Mouse (Mus musculus): ENCODE data around the gene Tial1.

Tial1 gene

GRCm38 (mm10) chr7:128461285-128462215 is at the start of gene Tial1:
TSS of gene Tial1 (minus strand) at chr7:128461717.
- DNase-seq (ENCODE audit: low read depth), result peak; percentile 100

- DNase-seq (ENCODE audit: low read depth), result no peak
Observed at GRCm38 (mm10) chr7:128504091-128504490, 42.6 kb upstream of the Tial1 start.

DNA sequence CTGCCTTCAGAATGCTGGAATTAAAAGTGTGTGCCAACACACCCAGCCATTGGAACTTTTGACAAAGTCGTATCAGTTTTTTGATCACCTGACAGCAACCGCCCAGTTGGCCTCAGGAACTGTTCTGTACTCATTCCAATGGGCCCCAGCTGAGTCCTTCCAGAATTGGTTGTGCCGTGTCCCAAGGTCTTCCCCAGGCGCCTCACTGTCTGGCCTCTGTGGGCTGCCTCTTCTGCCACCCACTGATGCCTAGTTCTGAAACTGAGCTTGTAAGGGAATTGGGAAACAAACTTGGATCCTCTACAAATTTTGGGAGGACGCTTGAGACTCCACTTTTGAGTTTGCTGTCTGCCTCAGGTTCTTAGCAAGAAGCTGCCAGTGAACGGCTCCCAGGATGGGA is 38.3 kb upstream of the Tial1 start:
- no peak for DNase-seq (ENCODE audit: low read depth)

- peak; percentile 30 for DNase-seq (ENCODE audit: low read depth)
Observed at GRCm38 (mm10) chr7:128494546-128494945, 33.0 kb upstream of the Tial1 start.

DNA sequence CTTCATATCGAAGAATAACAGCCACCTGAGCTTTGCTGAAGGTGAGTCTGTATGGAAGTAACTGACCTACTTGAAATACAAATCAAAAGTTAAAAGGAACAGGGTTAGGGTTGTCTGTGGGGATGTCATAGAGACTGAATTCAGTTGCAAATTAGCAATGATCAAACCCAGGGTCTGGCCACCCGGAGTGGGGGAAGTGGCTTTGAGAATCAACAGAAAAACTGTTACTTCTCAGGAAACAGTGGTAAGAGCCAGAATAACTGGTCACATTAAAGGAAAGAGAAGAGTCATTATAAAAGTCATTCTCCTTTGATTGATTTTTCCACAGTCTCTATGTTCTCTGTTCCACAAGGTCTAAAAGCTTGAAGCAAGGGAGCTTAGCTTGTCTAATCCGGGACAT is 27.5 kb upstream of the Tial1 start:
- DNase-seq (ENCODE audit: low read depth), result no peak

GRCm38 (mm10) chr7:128474322-128474721 is 12.8 kb upstream of the Tial1 start:
- DNase-seq (ENCODE audit: low read depth), result peak; percentile 65

- DNase-seq (ENCODE audit: low read depth), result peak; percentile 78
Observed at GRCm38 (mm10) chr7:128462406-128462805, 889 bp upstream of the Tial1 start.

DNA sequence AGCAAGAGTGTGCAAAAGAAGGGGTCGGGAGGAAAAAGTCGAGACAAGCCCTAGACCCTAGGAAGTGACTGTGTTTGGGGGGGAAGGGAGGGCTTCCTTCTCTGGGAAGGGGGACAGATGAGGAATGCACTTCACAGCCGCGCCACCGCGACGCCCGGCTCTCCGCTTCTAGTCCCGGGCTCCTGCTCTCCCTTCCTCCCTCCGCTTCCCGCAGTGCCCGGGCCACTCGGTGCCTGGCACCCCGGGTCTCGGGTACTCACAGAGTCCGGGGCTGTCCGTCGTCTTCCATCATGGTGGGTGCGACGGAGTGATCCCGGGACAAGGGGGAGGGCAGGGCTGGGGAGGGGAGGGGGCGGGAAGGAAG is 670 bp downstream of the Tial1 start:
- DNase-seq (ENCODE audit: low read depth), result peak; percentile 38

DNA sequence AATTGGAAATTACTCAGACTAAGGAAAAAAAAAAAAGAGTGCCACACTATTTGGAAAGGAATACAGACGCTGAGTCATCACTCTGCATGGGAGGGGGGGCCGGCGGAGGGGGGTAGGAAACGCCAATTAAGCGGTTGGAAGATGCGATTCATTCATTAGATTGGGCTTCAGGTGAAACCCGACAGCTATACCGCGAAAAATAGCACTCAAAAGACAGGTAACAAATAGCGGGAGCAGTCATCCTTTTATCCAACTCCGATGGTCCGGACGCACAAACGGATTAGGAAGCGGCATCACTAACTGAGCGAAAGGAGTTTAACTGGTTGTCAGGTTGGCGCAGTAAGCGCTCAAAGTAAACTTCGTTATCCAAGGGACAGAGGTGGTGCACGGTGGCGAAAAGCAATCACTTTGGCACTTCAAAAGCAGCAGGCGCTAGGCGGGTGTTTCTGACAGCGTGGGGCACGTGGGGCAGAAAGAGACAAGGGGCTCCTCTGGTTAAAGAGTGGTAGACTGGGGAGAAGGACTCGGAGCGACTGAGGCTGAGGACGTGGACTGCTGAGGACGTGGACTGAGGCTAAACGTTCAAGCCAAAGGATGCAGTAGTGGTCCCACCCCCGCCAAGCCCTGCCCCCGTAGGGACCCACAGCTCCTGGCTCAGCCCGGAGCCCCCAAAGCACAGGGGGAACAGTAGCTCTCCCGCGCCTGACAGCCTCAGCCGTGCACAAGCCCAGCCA is 1.2 kb downstream of the Tial1 start:
- DNase-seq (ENCODE audit: low read depth), result peak; percentile 66

DNA sequence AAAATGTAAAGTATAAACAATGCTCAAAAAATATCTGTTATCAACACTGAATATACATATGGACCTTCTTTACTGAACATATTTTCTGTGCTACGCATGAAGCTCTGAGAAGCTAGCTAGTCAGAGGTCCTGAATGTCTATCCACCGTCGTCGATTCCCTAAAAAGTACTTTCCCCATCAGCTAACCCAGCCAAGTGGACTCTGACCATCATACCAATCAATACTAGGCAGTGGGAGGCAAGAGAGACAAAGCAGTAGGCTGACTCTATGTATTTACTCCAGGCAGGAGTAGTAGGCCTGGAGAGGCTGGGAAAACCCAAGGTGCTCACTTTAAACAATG is 1.8 kb downstream of the Tial1 start:
- no peak for DNase-seq (ENCODE audit: low read depth)

- DNase-seq (ENCODE audit: low read depth), result no peak
Observed at GRCm38 (mm10) chr7:128458011-128458410, 3.5 kb downstream of the Tial1 start.

GRCm38 (mm10) chr7:128452731-128453130 is 8.8 kb downstream of the Tial1 start:
- no peak for DNase-seq (ENCODE audit: low read depth)

DNA sequence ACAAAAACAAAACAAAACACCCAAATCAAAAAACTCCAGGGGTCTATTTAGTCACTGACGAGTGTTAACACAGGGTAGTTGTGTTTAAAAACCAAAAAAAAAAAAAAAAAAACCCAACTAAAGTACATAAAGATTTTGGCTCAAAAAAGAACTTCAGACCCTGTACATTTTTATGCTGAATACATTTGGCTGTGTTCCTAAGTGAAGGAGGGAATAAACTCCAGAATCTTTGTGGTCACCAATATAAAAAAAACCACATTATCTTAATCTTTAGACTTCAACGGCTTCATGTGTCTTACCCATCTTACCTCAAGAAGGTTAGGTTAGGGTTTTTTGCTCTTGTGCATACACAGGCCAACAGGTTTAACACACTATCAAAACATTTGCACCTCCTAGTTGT is 20.9 kb downstream of the Tial1 start:
- DNase-seq (ENCODE audit: low read depth), result no peak

DNA sequence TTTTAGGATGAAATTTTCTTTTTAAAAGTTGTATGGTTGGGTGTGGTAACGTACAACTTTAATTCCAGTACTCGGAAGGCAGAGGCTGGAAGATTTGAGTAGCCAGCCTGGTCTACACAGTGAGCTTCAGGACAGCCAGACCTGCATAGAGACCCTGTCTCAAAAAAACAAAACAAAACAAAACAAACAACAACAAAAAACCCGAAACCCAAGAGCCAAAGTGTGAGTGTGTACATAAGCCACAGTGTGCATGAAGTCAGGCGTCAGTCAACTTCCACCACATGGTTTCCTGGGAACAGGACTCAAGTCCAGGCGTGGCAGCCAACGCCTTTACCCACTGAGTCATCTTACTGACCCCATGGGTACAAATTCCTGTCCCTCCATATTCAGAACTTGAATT is 22.3 kb downstream of the Tial1 start:
- DNase-seq (ENCODE audit: low read depth), result no peak

GRCm38 (mm10) chr7:128438131-128438530 is 23.4 kb downstream of the Tial1 start:
- no peak for DNase-seq (ENCODE audit: low read depth)

GRCm38 (mm10) chr7:128433213-128433612 is 28.3 kb downstream of the Tial1 start:
- DNase-seq (ENCODE audit: low read depth), result peak; percentile 56

GRCm38 (mm10) chr7:128432574-128432973 is 28.9 kb downstream of the Tial1 start:
- DNase-seq (ENCODE audit: low read depth), result no peak

DNA sequence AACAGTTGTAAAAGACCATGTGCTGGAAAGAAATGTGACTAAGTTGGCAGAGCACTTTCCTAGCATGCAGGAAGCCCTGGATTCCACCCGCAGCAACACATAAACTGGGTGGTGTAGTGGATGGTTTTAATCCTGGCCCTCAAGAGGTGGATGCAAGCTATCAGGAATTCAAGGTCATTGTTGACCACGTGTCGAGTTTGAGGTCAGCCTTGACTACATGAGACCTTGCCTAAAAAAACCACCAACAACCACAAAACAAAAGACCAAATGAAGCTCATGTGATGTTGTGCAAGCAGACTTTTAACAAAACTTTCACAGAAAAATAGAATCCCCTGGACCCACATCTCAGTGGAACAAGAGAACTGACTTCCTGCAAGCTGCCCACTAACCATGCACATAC is 39.0 kb downstream of the Tial1 start:
- DNase-seq (ENCODE audit: low read depth), result peak; percentile 92

GRCm38 (mm10) chr7:128421701-128422100 is 39.8 kb downstream of the Tial1 start:
- DNase-seq (ENCODE audit: low read depth), result no peak

GRCm38 (mm10) chr7:128419690-128420089 is 41.8 kb downstream of the Tial1 start:
- DNase-seq (ENCODE audit: low read depth), result no peak

GRCm38 (mm10) chr7:128417930-128418779 is 43.4 kb downstream of the Tial1 start, which contains the start of gene Rgs10:
TSS of gene Rgs10 (minus strand) at chr7:128418758.
- DNase-seq (ENCODE audit: low read depth), result peak; percentile 40

- DNase-seq (ENCODE audit: low read depth), result peak; percentile 33
Observed at GRCm38 (mm10) chr7:128417226-128417929, 44.1 kb downstream of the Tial1 start.

All from 416B (cell line).